Mouse (Mus musculus): ENCODE measurements around the gene Zc3h10.
"Not testable (repeated sequence)": the region's sequence is repeated elsewhere in the genome, so short reads cannot be mapped to it uniquely, and the experiment has no call there.

The Zc3h10 gene

DNA sequence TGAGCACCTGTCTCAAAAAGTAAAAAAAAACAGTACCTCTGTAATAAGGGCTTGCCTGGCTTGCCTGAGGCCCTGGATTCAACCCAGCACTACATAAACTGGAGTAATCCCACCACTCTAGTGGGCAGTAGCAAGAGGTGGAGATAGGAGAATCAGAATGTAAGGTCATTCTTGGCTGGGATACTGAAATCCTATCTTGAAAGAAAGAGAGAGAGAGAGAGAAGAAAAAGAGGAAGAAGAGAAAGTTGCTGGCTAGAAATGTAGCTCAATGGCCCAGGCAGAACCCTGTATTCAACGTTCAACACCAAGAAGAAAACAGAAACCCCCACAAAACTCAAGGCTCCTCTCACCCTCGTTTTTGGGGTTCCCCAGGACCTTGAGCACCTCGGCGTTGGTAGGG is 51.7 kb downstream of the Zc3h10 start:
- DNase-seq (ENCODE audit: low spot score), result no peak

DNA sequence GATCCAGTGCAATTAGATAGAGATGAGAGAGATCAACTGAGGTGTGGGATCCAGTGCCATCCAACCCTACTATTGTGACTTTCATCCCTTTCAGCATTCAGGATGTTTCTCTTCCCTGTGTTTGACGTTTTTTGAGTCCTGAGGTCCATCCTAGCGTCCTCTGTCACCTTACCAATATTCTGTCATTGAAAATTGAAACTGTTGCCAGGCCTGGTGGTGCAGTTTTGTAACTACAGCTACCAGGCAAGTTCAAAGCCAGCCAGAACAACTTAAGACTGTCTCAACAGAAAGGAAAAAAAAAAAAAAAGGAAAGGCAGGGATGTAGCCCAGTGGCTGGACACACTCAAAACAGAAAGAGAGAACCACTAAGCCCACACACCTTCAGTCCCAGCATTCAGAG is 52.3 kb downstream of the Zc3h10 start:
- no peak for DNase-seq (ENCODE audit: low spot score)

DNA sequence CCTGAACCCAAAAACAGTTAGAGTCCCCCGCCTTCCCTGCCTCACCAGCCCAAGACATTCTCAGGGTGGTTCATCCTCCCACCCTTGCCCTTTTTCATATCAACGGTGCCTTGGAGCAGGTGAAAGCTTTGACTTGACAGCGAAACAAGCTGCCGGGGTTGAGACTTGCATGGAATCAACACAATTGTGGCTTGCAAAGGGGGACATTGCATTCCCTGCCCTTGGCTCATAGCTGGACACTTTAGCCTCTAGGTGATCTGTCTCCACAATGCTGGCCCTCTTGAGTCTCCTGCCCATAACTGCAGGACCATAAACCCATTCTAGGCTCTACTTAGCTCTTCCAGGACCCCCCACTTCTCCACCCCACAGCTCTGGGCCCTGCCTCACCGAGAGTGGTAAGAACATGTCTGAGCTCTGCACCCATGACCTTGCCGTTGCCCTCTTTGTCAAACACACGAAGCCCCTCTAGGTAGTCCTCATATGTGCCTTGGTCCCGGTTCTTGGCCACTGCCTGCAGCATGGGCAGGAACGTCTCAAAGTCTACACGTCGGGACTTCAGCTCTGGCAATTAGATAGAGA is 52.8 kb downstream of the Zc3h10 start:
- no peak for DNase-seq (ENCODE audit: low spot score)

DNA sequence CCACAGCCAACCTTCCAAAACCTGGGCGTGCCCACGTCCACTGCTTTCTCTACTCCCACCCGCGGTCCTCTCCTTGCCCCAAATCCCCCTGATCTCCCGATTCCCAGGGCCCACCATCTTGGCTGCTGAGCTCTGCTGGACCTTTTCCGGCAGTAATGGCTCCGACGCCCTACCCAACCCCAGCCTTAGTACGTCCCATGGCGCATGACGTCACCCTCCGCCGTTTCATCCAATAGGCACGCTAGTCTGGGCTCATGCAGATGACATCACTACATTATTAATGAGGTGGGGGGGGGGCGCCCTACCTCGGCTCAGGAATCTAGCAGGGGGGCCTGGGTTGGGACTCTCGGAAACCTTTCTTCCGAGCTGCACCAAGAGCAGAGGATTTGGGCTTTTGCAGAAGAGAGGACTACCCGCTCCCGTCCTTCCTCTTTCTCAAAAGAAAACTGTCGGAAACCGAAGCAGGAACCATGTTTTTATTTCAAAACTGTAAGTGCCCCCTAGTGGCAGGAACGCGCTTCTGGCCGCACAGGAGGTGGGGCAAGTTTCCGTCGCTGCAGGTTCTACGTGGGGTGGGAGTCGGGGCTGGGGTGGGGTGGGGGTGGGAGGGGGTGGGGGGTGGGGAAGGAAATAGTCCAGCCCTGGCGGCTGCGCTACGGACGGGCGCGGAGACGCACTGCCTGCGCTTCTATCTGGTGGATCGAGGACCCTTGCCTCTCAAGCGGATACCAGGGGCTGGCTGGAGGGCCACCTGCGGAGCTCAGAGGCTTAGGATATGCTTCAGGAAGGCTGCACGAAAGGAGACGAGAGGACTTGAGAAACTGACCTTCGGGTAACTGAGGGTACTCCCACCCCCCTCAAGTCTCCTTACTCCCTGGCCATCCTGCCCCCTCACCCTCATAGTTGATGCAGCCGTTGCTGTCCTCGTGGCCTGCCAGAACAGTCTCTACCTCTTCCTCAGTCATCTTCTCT is 53.6 kb downstream of the Zc3h10 start, which contains the start of gene Myl6:
Myl6 (minus strand) TSS at position 451 of the 972 bp plus-strand sequence.
- DNase-seq (ENCODE audit: low spot score), result peak; percentile 97

DNA sequence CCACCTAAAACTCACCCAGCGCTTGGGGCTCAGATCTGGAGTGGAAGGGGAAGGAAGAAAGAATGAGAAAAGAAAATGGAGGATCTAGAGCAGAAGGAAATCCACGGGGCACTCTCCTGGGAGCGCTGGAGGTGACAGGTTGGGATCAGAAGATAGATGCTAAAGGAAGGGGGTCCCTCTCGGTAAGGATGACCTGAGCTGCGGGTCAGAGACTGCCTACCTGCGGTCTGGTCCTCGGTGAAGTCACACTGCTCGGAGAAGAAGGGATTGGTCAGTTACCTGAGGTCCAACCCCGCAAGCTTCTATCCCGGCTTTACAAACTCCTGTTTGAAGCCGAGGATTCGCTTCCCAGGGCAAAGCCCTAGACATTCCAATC is 54.3 kb downstream of the Zc3h10 start:
- DNase-seq (ENCODE audit: low spot score), result no peak

DNA sequence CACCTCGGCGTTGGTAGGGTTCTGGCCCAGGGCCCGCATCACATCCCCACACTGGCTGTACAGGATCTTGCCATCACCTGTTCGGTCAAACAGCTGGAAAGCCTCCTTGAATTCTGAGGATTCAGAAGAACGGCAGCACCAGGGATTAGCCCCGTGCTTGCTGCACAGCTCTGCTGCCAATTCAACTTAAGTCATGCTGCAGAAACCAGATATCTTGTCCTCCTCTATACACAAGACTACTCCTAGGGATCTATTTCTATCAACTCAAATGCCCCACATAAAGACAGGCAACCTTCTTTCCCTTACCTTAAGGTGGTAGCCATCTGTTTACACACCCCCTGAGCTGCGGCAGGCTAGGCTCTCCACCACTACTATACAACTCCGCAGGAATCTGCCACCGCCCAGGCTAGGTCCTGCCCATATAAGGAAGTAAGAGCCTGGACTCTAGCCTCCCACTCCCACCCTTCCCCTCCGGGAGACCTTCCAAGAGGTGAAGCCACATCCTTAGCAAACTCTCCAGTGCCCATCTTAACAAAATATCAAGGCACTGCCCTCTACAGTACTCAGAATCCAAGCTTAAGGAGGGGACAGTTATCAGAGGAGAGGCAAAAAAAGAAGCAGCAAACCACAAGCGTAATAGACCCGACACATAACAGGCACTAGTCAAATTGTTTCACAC is 54.8 kb downstream of the Zc3h10 start:
- DNase-seq (ENCODE audit: low spot score), result peak; percentile 35

DNA sequence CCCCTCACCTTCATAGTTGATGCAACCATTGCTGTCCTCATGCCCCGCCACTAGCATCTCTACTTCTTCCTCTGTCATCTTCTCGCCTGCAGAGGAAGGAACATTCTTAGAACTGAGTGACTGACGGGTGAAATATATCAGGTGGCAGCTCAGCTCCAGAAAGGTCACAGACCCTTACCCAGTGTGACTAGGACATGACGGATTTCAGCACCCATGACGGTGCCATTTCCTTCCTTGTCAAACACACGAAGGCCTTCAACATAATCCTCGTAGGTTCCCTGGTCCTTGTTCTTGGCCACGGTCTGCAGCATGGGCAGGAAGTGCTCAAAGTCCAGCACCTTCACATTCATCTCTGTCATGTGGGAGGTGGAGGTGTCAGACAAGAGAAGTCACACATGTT is 55.5 kb downstream of the Zc3h10 start:
- DNase-seq (ENCODE audit: low spot score), result not testable (repeated sequence)
